Mouse (Mus musculus) left cerebral cortex, postnatal 10 days (tissue): Measurements from ENCODE around the gene Cox6a1. TPM values are rescaled to one million over a fixed set of nuclear protein-coding genes. Genes with fewer than 3 reads are reported as not detected.

Experiments used
- DNase-seq, 2 experiments: peaks; one replicate each; pipeline ENCODE4 v3.0.0; 2021 to 2022; ENCODE audit warnings: low spot score in 2 of 2, mixed read lengths in 1 of 2; ENCODE audit errors: extremely low spot score in 1 of 2
- intact Hi-C: fragments of 180-260 bp; cut with DNase I; formaldehyde crosslinking; loops from one replicate; pipeline ENCODE4 v1.15.1; 2025
- total RNA-seq, 2 experiments: library from RNA; stranded (reverse); gene quantifications; 2 replicates each; pipeline ENCODE4 v1.2.3; 2021

The Cox6a1 gene
- total RNA-seq, 2 experiments from 2014 or later: 685 to 725 TPM

- intact Hi-C loops: no loop called here
- no peak for DNase-seq
Measured at GRCm38 (mm10) chr5:115355070-115355469, 6.3 kb upstream of the Cox6a1 start.

- intact Hi-C loops: no loop called here
- DNase-seq: no peak
Measured at GRCm38 (mm10) chr5:115351348-115351747, 2.6 kb upstream of the Cox6a1 start.

GRCm38 (mm10) chr5:115349225-115349555 lies 409 bp upstream of the Cox6a1 start:
- no peak for DNase-seq
- intact Hi-C loops: loop anchor here (5.0 kb wide), 1 partner anchor 47 kb away; the partner anchor contains the start of gene Dynll1

GRCm38 (mm10) chr5:115347564-115347963 lies 1.2 kb downstream of the Cox6a1 start:
- DNase-seq: peak; percentile 56 to 84
- intact Hi-C loops: loop anchor here (5.0 kb wide), 1 partner anchor 45 kb away; the partner anchor contains the start of gene Dynll1

GRCm38 (mm10) chr5:115341314-115342165 lies 7.2 kb downstream of the Cox6a1 start:
- no peak for DNase-seq
- intact Hi-C loops: no loop called here

- intact Hi-C loops: no loop called here
- peak; percentile 84 to 95 for DNase-seq
Measured at GRCm38 (mm10) chr5:115340577-115341313, 8.0 kb downstream of the Cox6a1 start, which contains the start of the genes Gatc and Triap1. Gene Gatc (minus strand): TSS chr5:115341178. Gene Triap1 (plus strand): TSS chr5:115341225.

- no peak for DNase-seq
- intact Hi-C loops: no loop called here
Measured at GRCm38 (mm10) chr5:115340007-115340406, 8.8 kb downstream of the Cox6a1 start.

GRCm38 (mm10) chr5:115333626-115334025 lies 15.2 kb downstream of the Cox6a1 start:
- intact Hi-C loops: loop anchor here (5.0 kb wide), 1 partner anchor 36 kb away; no protein-coding TSS in a partner anchor
- DNase-seq: no peak

- intact Hi-C loops: loop anchor here (5.0 kb wide), 1 partner anchor 34 kb away; no protein-coding TSS in a partner anchor
Measured at GRCm38 (mm10) chr5:115330955-115331354, 17.8 kb downstream of the Cox6a1 start.

GRCm38 (mm10) chr5:115327610-115328548 lies 20.9 kb downstream of the Cox6a1 start:
- peak in 1 of 2 experiments; percentile 71 for DNase-seq
- intact Hi-C loops: no loop called here

More at GRCm38 (mm10) chr5:115330955-115331354, 17.8 kb downstream of the Cox6a1 start:
- DNase-seq: no peak

- DNase-seq: peak; percentile 92 to 98
- intact Hi-C loops: no loop called here
Measured at GRCm38 (mm10) chr5:115326875-115327609, 21.7 kb downstream of the Cox6a1 start, which contains the start of gene Srsf9. Gene Srsf9 (plus strand): TSS chr5:115327177.

GRCm38 (mm10) chr5:115326256-115326831 lies 22.4 kb downstream of the Cox6a1 start:
- intact Hi-C loops: no loop called here
- no peak for DNase-seq

- intact Hi-C loops: loop anchor here (2.0 kb wide), 1 partner anchor 18 kb away; the partner anchor contains the start of gene Dynll1
- DNase-seq: peak; percentile 67 to 87
Measured at GRCm38 (mm10) chr5:115319004-115319940, 29.5 kb downstream of the Cox6a1 start.

- no peak for DNase-seq
- intact Hi-C loops: loop anchor here (2.0 kb wide), 1 partner anchor 17 kb away; the partner anchor contains the start of gene Dynll1
Measured at GRCm38 (mm10) chr5:115317645-115318328, 31.0 kb downstream of the Cox6a1 start.

- no peak for DNase-seq
- intact Hi-C loops: no loop called here
Measured at GRCm38 (mm10) chr5:115316968-115317644, 31.7 kb downstream of the Cox6a1 start.
